Mouse (Mus musculus): ENCODE measurements at regions not wholly inside any gene's neighbourhood (a gene's known extent, or its start where the extent isn't known, plus 50 kb on each side); places are given as distances from the start of the nearest gene placed in this dataset.

- DNase-seq (ENCODE audit: low spot score): no peak
Measured at GRCm38 (mm10) chr11:113093895-113094445, 311.9 kb downstream of the Sox9 start.

GRCm38 (mm10) chr11:113095625-113096024 is 313.6 kb downstream of the Sox9 start:
- DNase-seq (ENCODE audit: low spot score): no peak

GRCm38 (mm10) chr11:113096209-113096608 is 314.2 kb downstream of the Sox9 start:
- no peak for DNase-seq (ENCODE audit: low spot score)

GRCm38 (mm10) chr11:113098360-113098759 is 316.3 kb downstream of the Sox9 start:
- DNase-seq (ENCODE audit: low spot score): no peak

- DNase-seq (ENCODE audit: low spot score): no peak
Measured at GRCm38 (mm10) chr11:113100800-113101199, 318.8 kb downstream of the Sox9 start.

- DNase-seq (ENCODE audit: low spot score): no peak
Measured at GRCm38 (mm10) chr11:113101534-113101933, 319.5 kb downstream of the Sox9 start.

- no peak for DNase-seq (ENCODE audit: low spot score)
Measured at GRCm38 (mm10) chr11:113103161-113103845, 321.3 kb downstream of the Sox9 start.

- no peak for DNase-seq (ENCODE audit: low spot score)
Measured at GRCm38 (mm10) chr11:113105371-113105770, 323.3 kb downstream of the Sox9 start.

GRCm38 (mm10) chr11:113107205-113107844 is 325.3 kb downstream of the Sox9 start:
- DNase-seq (ENCODE audit: low spot score): no peak

- DNase-seq (ENCODE audit: low spot score): no peak
Measured at GRCm38 (mm10) chr11:113107966-113108699, 326.1 kb downstream of the Sox9 start.

GRCm38 (mm10) chr11:113109096-113109495 is 327.1 kb downstream of the Sox9 start:
- no peak for DNase-seq (ENCODE audit: low spot score)

GRCm38 (mm10) chr11:113113220-113113817 is 331.3 kb downstream of the Sox9 start:
- no peak for DNase-seq (ENCODE audit: low spot score)

GRCm38 (mm10) chr11:113117179-113117898 is 335.3 kb downstream of the Sox9 start:
- peak; percentile 77 for DNase-seq (ENCODE audit: low spot score)

- DNase-seq (ENCODE audit: low spot score): no peak
Measured at GRCm38 (mm10) chr11:113120570-113120969, 338.5 kb downstream of the Sox9 start.

- no peak for DNase-seq (ENCODE audit: low spot score)
Measured at GRCm38 (mm10) chr11:113121307-113121706, 339.3 kb downstream of the Sox9 start.

- DNase-seq (ENCODE audit: low spot score): no peak
Measured at GRCm38 (mm10) chr11:113122137-113122536, 340.1 kb downstream of the Sox9 start.

- DNase-seq (ENCODE audit: low spot score): no peak
Measured at GRCm38 (mm10) chr11:113122964-113123363, 340.9 kb downstream of the Sox9 start.

- DNase-seq (ENCODE audit: low spot score): no peak
Measured at GRCm38 (mm10) chr11:113125832-113126231, 343.8 kb downstream of the Sox9 start.

GRCm38 (mm10) chr11:113129192-113129591 is 347.2 kb downstream of the Sox9 start:
- DNase-seq (ENCODE audit: low spot score): no peak

- no peak for DNase-seq (ENCODE audit: low spot score)
Measured at GRCm38 (mm10) chr11:113129975-113130374, 348.0 kb downstream of the Sox9 start.
